Mouse (Mus musculus) mouse trophoblast stem cell (cell line): ENCODE measurements around the gene Ager.

ENCODE experiments used
- in situ Hi-C, 2 experiments: fragments of 300-500 bp; cut with MseI, MboI; formaldehyde crosslinking; loops; 2 replicates in 1 of 2; 3 replicates in 1 of 2; pipeline ENCODE4 v1.15.1; 2025

Gene Ager

GRCm38 (mm10) chr17:34597566-34598095 is at the start of gene Ager:
Gene Ager, plus strand, starts transcription at chr17:34597862.
- in situ Hi-C loops, result no loop called here

- in situ Hi-C loops, result no loop called here
Observed at GRCm38 (mm10) chr17:34549156-34549555, 48.5 kb upstream of the Ager start.

GRCm38 (mm10) chr17:34549843-34550242 is 47.8 kb upstream of the Ager start:
- in situ Hi-C loops, result no loop called here

- in situ Hi-C loops, result loop anchor here (5.0 kb wide), 2 partner anchors 113 to 118 kb away; no protein-coding TSS in a partner anchor
Observed at GRCm38 (mm10) chr17:34555483-34555882, 42.2 kb upstream of the Ager start.

- in situ Hi-C loops, result loop anchor here (5.0 kb wide), 2 partner anchors 114 to 119 kb away; no protein-coding TSS in a partner anchor
Observed at GRCm38 (mm10) chr17:34556406-34556805, 41.3 kb upstream of the Ager start.

GRCm38 (mm10) chr17:34557411-34557810 is 40.3 kb upstream of the Ager start:
- in situ Hi-C loops, result loop anchor here (5.0 kb wide), 2 partner anchors 115 to 120 kb away; no protein-coding TSS in a partner anchor

GRCm38 (mm10) chr17:34559116-34559515 is 38.5 kb upstream of the Ager start:
- in situ Hi-C loops, result loop anchor here (5.0 kb wide), 2 partner anchors 117 to 122 kb away; no protein-coding TSS in a partner anchor

- in situ Hi-C loops, result loop anchor here (5.0 kb wide), 2 partner anchors 118 to 123 kb away; no protein-coding TSS in a partner anchor
Observed at GRCm38 (mm10) chr17:34559895-34560294, 37.8 kb upstream of the Ager start.

GRCm38 (mm10) chr17:34560438-34560837 is 37.2 kb upstream of the Ager start:
- in situ Hi-C loops, result no loop called here

GRCm38 (mm10) chr17:34561200-34561599 is 36.5 kb upstream of the Ager start:
- in situ Hi-C loops, result no loop called here

- in situ Hi-C loops, result no loop called here
Observed at GRCm38 (mm10) chr17:34562595-34562994, 35.1 kb upstream of the Ager start.

- in situ Hi-C loops, result no loop called here
Observed at GRCm38 (mm10) chr17:34563354-34563753, 34.3 kb upstream of the Ager start.

- in situ Hi-C loops, result no loop called here
Observed at GRCm38 (mm10) chr17:34564003-34564421, 33.6 kb upstream of the Ager start, which contains the start of gene Notch4. Gene Notch4, plus strand, starts transcription at chr17:34564268.

- in situ Hi-C loops, result no loop called here
Observed at GRCm38 (mm10) chr17:34564796-34565195, 32.9 kb upstream of the Ager start.

GRCm38 (mm10) chr17:34567311-34567710 is 30.4 kb upstream of the Ager start:
- in situ Hi-C loops, result no loop called here

GRCm38 (mm10) chr17:34568421-34568820 is 29.2 kb upstream of the Ager start:
- in situ Hi-C loops, result no loop called here

GRCm38 (mm10) chr17:34569919-34570318 is 27.7 kb upstream of the Ager start:
- in situ Hi-C loops, result no loop called here

GRCm38 (mm10) chr17:34571875-34572274 is 25.8 kb upstream of the Ager start:
- in situ Hi-C loops, result no loop called here

GRCm38 (mm10) chr17:34572361-34572760 is 25.3 kb upstream of the Ager start:
- in situ Hi-C loops, result no loop called here

- in situ Hi-C loops, result loop anchor here in 1 of 2 experiments (5.0 kb wide), 1 partner anchor 36 kb away; no protein-coding TSS in a partner anchor
Observed at GRCm38 (mm10) chr17:34576577-34576976, 21.1 kb upstream of the Ager start.

- in situ Hi-C loops, result loop anchor here in 1 of 2 experiments (5.0 kb wide), 1 partner anchor 34 kb away; no protein-coding TSS in a partner anchor
Observed at GRCm38 (mm10) chr17:34578070-34578469, 19.6 kb upstream of the Ager start.

- in situ Hi-C loops, result no loop called here
Observed at GRCm38 (mm10) chr17:34582528-34582927, 15.1 kb upstream of the Ager start.

GRCm38 (mm10) chr17:34583397-34583796 is 14.3 kb upstream of the Ager start:
- in situ Hi-C loops, result no loop called here
